Mouse (Mus musculus): ENCODE data around the gene Dstn. TPM values are rescaled to one million over a fixed set of nuclear protein-coding genes. Genes with fewer than 3 reads are reported as not detected.

Gene Dstn
- total and polyA plus RNA-seq, 3 experiments, result 78.1 to 80.0 TPM; not detected in 1

- Histone ChIP-seq H3K36me3 (ENCODE audit: control insufficient read depth in 1 of 2, insufficient read depth in 2 of 2, low read length in 2 of 2) (peaks cover 7 to 10% of the 10 kb centered on the region in 2 experiments), H3K4me1 (ENCODE audit: control insufficient read depth in 1 of 2, insufficient read depth in 2 of 2, low read length in 2 of 2) (peaks cover 0 to 2% of the 10 kb centered on the region in 2 experiments; a peak in 1 of 4 replicates), H3K4me3 (ENCODE audit: control insufficient read depth in 1 of 2, insufficient read depth in 1 of 2, low read depth in 2 of 2, low read length in 2 of 2) (no peak overlapping the region), H3K9me3 (replicated peaks; ENCODE audit: insufficient read depth, low read length) (no peaks in the 10 kb centered on the region), H3K79me2 (ENCODE audit: control insufficient read depth, insufficient read depth, low read length, poor library complexity) (no peaks in the 10 kb centered on the region), H3K27ac (ENCODE audit: control insufficient read depth, low read depth, low read length) (no peak overlapping the region), H3K27me3 (ENCODE audit: control insufficient read depth in 1 of 2, insufficient read depth in 2 of 2, low read length in 2 of 2) (no peaks in the 10 kb centered on the region), H3K9ac (ENCODE audit: control insufficient read depth, low read depth, low read length, poor library complexity, severe bottlenecking) (no peak overlapping the region)
- no peak for DNase-seq (ENCODE audit: low read depth, low spot score)
- TF ChIP-seq TAL1 (IDR thresholded peaks at IDR 0.05; ENCODE audit: low read length) (no peak), MEF2A (IDR thresholded peaks at IDR 0.05; ENCODE audit: extremely low read depth, insufficient replicate concordance, low read depth, low read length, poor library complexity, severe bottlenecking) (no peak), ETS1 (IDR thresholded peaks at IDR 0.05; ENCODE audit: low read depth, low read length) (no peak), ZNF384 (IDR thresholded peaks at IDR 0.05; ENCODE audit: low read depth, low read length) (no peak), MXI1 (IDR thresholded peaks at IDR 0.05; ENCODE audit: low read depth, low read length) (no peak), MYB (IDR thresholded peaks at IDR 0.05; ENCODE audit: low read depth, low read length) (no peak), EP300 (IDR thresholded peaks at IDR 0.05; ENCODE audit: low read depth in 1 of 2, low read length in 2 of 2) (no peak), TCF12 (IDR thresholded peaks at IDR 0.05; ENCODE audit: low read depth, low read length) (no peak), CHD2 (IDR thresholded peaks at IDR 0.05; ENCODE audit: low read length) (no peak), ZC3H11A (IDR thresholded peaks at IDR 0.05; ENCODE audit: low read depth, low read length) (no peak), MAX (IDR thresholded peaks at IDR 0.05; ENCODE audit: low read length) (no peak), CHD1 (IDR thresholded peaks at IDR 0.05; ENCODE audit: low read depth, low read length) (no peak), MAFK (IDR thresholded peaks at IDR 0.05; ENCODE audit: borderline replicate concordance, low read depth, low read length) (no peak), MYC (IDR thresholded peaks at IDR 0.05; ENCODE audit: low read depth, low read length) (no peak), ZMIZ1 (IDR thresholded peaks at IDR 0.05; ENCODE audit: low read depth, low read length) (no peak)
Observed at GRCm38 (mm10) chr2:143949217-143949616, 34.1 kb downstream of the Dstn start.

- no peak overlapping the region for H3K27ac ChIP-seq (ENCODE audit: control insufficient read depth, low read depth, low read length)
- H3K4me1 ChIP-seq (ENCODE audit: control insufficient read depth in 1 of 2, insufficient read depth in 2 of 2, low read length in 2 of 2), result peaks cover 0 to 2% of the 10 kb centered on the region in 2 experiments; a peak in 1 of 4 replicates
- no peak overlapping the region for H3K4me3 ChIP-seq (ENCODE audit: control insufficient read depth in 1 of 2, insufficient read depth in 1 of 2, low read depth in 2 of 2, low read length in 2 of 2)
- no peak overlapping the region for H3K9ac ChIP-seq (ENCODE audit: control insufficient read depth, low read depth, low read length, poor library complexity, severe bottlenecking)
- no peaks in the 10 kb centered on the region for H3K9me3 ChIP-seq (replicated peaks; ENCODE audit: insufficient read depth, low read length)
- DNase-seq (ENCODE audit: low read depth, low spot score), result no peak
- H3K27me3 ChIP-seq (ENCODE audit: control insufficient read depth in 1 of 2, insufficient read depth in 2 of 2, low read length in 2 of 2), result no peaks in the 10 kb centered on the region
- TF ChIP-seq POLR2AphosphoS5 (IDR thresholded peaks at IDR 0.05; ENCODE audit: borderline replicate concordance, low read depth, low read length), result no peak
- TF ChIP-seq MEF2A (IDR thresholded peaks at IDR 0.05; ENCODE audit: extremely low read depth, insufficient replicate concordance, low read depth, low read length, poor library complexity, severe bottlenecking), result no peak
- TF ChIP-seq MYB (IDR thresholded peaks at IDR 0.05; ENCODE audit: low read depth, low read length), result no peak
- no peak for TF ChIP-seq KAT2A (conservative IDR thresholded peaks at IDR 0.05; ENCODE audit: low read depth, low read length)
- TF ChIP-seq ZMIZ1 (IDR thresholded peaks at IDR 0.05; ENCODE audit: low read depth, low read length), result no peak
- no peak for TF ChIP-seq BHLHE40 (IDR thresholded peaks at IDR 0.05; ENCODE audit: borderline replicate concordance, low read depth, low read length)
- no peak for TF ChIP-seq JUND (IDR thresholded peaks at IDR 0.05; ENCODE audit: low read depth, low read length)
- TF ChIP-seq UBTF (IDR thresholded peaks at IDR 0.05; ENCODE audit: borderline replicate concordance, insufficient read depth, low read depth, low read length), result no peak
- TF ChIP-seq SMC3 (IDR thresholded peaks at IDR 0.05; ENCODE audit: low read depth, low read length), result no peak
- TF ChIP-seq SIN3A (IDR thresholded peaks at IDR 0.05; ENCODE audit: low read length), result no peak
- no peak for TF ChIP-seq USF2 (IDR thresholded peaks at IDR 0.05; ENCODE audit: borderline replicate concordance in 1 of 2, insufficient read depth in 1 of 2, low read depth in 1 of 2, low read length in 2 of 2)
- TF ChIP-seq MXI1 (IDR thresholded peaks at IDR 0.05; ENCODE audit: low read depth, low read length), result no peak
- TF ChIP-seq NELFE (IDR thresholded peaks at IDR 0.05; ENCODE audit: low read depth, low read length), result no peak
- no peak for TF ChIP-seq ETS1 (IDR thresholded peaks at IDR 0.05; ENCODE audit: low read depth, low read length)
- no peak for TF ChIP-seq MAZ (IDR thresholded peaks at IDR 0.05; ENCODE audit: low read depth, low read length)
- no peak for TF ChIP-seq ZKSCAN1 (IDR thresholded peaks at IDR 0.05; ENCODE audit: low read depth, low read length)
- peaks cover 7 to 10% of the 10 kb centered on the region in 2 experiments for H3K36me3 ChIP-seq (ENCODE audit: control insufficient read depth in 1 of 2, insufficient read depth in 2 of 2, low read length in 2 of 2)
- no peaks in the 10 kb centered on the region for H3K79me2 ChIP-seq (ENCODE audit: control insufficient read depth, insufficient read depth, low read length, poor library complexity)
Observed at GRCm38 (mm10) chr2:143950290-143951027, 35.3 kb downstream of the Dstn start.

Measured in MEL (cell line).